Mouse (Mus musculus) liver, embryonic 13.5 days (tissue): ENCODE results near the gene Pappa. TPM values are rescaled to one million over a fixed set of nuclear protein-coding genes. Genes with fewer than 3 reads are reported as not detected.

Experiments used
- ATAC-seq: fragments of 200-750 bp; cut with Nextera tagmentation; 2 replicates; pipeline ENCODE4 v1.8.0; 2017; ENCODE audit warnings: low read depth, mild to moderate bottlenecking, moderate number of reproducible peaks, moderate library complexity
- DNase-seq: peaks from one replicate; pipeline ENCODE4 v3.0.0; 2022
- H3K27ac ChIP-seq: fragments of 300-500 bp; sonication (generic); 2 replicates; pipeline ENCODE4 v1.5.1; 2015; ENCODE audit warnings: moderate library complexity, mild to moderate bottlenecking, inconsistent platforms
- H3K27me3 ChIP-seq: fragments of 300-500 bp; sonication (generic); 2 replicates; pipeline ENCODE4 v1.6.1; 2015; ENCODE audit warnings: mild to moderate bottlenecking, inconsistent platforms
- H3K36me3 ChIP-seq: fragments of 300-500 bp; sonication (generic); 2 replicates; pipeline ENCODE4 v1.6.1; 2015; ENCODE audit warnings: mild to moderate bottlenecking, inconsistent platforms
- H3K4me1 ChIP-seq: fragments of 300-500 bp; sonication (generic); replicated peaks from 2 replicates; pipeline ENCODE4 v1.6.1; 2015; ENCODE audit warnings: inconsistent platforms
- H3K4me2 ChIP-seq: fragments of 300-500 bp; sonication (generic); 2 replicates; pipeline ENCODE4 v1.6.1; 2015; ENCODE audit warnings: inconsistent platforms, mild to moderate bottlenecking, moderate library complexity
- H3K4me3 ChIP-seq: fragments of 300-500 bp; sonication (generic); replicated peaks from 2 replicates; pipeline ENCODE4 v1.5.1; 2015; ENCODE audit warnings: mild to moderate bottlenecking, inconsistent platforms
- H3K9ac ChIP-seq: fragments of 300-500 bp; sonication (generic); 2 replicates; pipeline ENCODE4 v1.6.1; 2015; ENCODE audit warnings: mild to moderate bottlenecking, inconsistent platforms
- H3K9me3 ChIP-seq: fragments of 300-500 bp; sonication (generic); replicated peaks from 2 replicates; pipeline ENCODE4 v1.6.1; 2016; ENCODE audit warnings: inconsistent platforms
- WGBS: fragments of 180-500 bp; shearing (Covaris S2); methylation state at CpG from one replicate; pipeline ENCODE4 v1.1.7; 2015; ENCODE audit not compliant: insufficient replicate concordance; 5-methylcytosine and 5-hydroxymethylcytosine counted together
- polyA plus RNA-seq: library from polyadenylated mRNA; unstranded; fragments of >200 nt; fragmentation: Nextera tagmentation; extraction: Ambion mirVana; gene quantifications from 2 replicates; pipeline ENCODE4 v1.2.1, GENCODE M21; 2015

Gene Pappa
- polyA plus RNA-seq, 1 experiment from 2014 or later: 0.03 TPM

GRCm38 (mm10) chr4:65273299-65273851 is 149.4 kb downstream of the Pappa start:
- DNase-seq (no peak), ATAC-seq (no peak)
- Histone ChIP-seq H3K4me2 (no peak overlapping the region), H3K36me3 (no peaks in the 10 kb centered on the region), H3K4me1 (no peaks in the 10 kb centered on the region), H3K4me3 (no peak overlapping the region), H3K9ac (no peak overlapping the region), H3K27me3 (no peaks in the 10 kb centered on the region), H3K9me3 (no peaks in the 10 kb centered on the region), H3K27ac (no peak overlapping the region)
- 69% methylated on average over 1 of the region's 1 CpGs for WGBS

DNA sequence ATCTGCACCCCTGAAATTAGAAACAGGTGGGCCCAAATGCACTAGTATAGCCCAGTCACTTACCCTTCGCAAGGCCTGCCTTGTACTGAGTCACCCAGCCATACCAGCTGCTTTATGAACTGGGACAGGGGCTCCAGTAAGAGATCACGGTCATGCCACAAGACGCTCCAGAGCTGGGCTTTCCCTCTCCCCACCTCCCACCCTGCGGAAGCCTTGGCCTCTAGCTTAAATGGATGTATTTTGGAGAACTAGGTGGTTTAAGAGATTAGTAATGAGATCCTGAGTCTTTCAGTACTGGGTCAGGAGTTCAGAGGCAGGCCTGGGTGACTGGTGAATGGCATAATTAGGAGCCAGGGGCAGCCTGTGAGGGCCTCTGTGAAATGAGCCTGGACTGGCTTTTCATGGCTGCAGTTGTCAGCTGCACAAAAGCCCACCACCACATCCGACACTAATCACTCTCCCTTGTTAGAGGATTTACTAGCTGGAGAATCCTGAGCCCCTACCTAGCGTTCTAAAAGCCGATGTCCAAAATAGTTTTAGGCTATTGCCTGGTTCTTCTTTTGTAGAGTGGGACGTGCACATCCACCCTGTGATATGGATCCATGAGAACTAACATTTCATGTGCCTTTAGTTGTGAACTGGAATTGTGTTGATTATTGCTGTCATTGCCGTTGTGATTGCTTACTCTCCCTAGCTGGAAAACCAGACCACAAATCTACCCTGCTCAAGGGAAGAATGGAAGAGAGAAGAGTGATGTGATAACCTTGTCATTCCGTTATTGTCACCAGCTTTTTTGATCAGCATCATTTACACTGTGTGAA is 154.7 kb downstream of the Pappa start:
- no peaks in the 10 kb centered on the region for H3K27me3 ChIP-seq
- H3K4me1 ChIP-seq: peaks cover 24% of the 10 kb centered on the region
- no peak overlapping the region for H3K9ac ChIP-seq
- no peaks in the 10 kb centered on the region for H3K36me3 ChIP-seq
- no peak for ATAC-seq
- no peak for DNase-seq
- H3K27ac ChIP-seq: no peak overlapping the region
- no peak overlapping the region for H3K4me3 ChIP-seq
- H3K4me2 ChIP-seq: no peak overlapping the region
- H3K9me3 ChIP-seq: no peaks in the 10 kb centered on the region
- 69% methylated on average over 10 of the region's 10 CpGs for WGBS

DNA sequence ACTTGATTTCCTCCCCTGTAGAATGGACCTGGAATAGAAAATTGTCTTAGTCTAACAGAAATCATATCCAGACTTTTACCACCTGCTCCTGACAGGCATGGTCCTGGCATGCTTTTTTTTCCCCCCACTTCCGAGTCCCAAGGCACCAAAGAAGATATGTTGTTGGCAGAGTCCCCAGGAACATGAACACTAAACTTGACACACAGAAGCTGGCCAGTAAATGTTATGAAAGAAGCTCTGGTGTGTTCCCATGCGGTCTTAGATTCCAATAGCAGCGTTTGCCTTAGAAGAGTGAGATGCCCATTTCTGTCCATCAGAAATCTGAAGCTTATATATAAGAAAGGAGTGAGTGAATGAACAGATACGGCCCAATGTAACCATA is 155.3 kb downstream of the Pappa start:
- H3K9ac ChIP-seq: no peak overlapping the region
- H3K27ac ChIP-seq: no peak overlapping the region
- no peak for ATAC-seq
- H3K4me2 ChIP-seq: no peak overlapping the region
- no peak for DNase-seq
- no peaks in the 10 kb centered on the region for H3K9me3 ChIP-seq
- peaks cover 30% of the 10 kb centered on the region for H3K4me1 ChIP-seq
- 67% methylated on average over 4 of the region's 4 CpGs for WGBS
- H3K27me3 ChIP-seq: no peaks in the 10 kb centered on the region
- no peak overlapping the region for H3K4me3 ChIP-seq
- no peaks in the 10 kb centered on the region for H3K36me3 ChIP-seq

GRCm38 (mm10) chr4:65279979-65280677 is 156.2 kb downstream of the Pappa start:
- 0 out of 2 replicates have a peak overlapping the region, but pooled peaks have one; percentile 13 for H3K4me2 ChIP-seq
- ATAC-seq: peak; percentile 84
- H3K27me3 ChIP-seq: no peaks in the 10 kb centered on the region
- H3K4me1 ChIP-seq: peaks cover 34% of the 10 kb centered on the region
- no peaks in the 10 kb centered on the region for H3K36me3 ChIP-seq
- H3K9me3 ChIP-seq: no peaks in the 10 kb centered on the region
- DNase-seq: peak; percentile 24
- WGBS: 3% methylated on average over 7 of the region's 7 CpGs
- H3K27ac ChIP-seq: no peak overlapping the region
- H3K9ac ChIP-seq: no peak overlapping the region
- H3K4me3 ChIP-seq: no peak overlapping the region

GRCm38 (mm10) chr4:65280888-65281287 is 156.9 kb downstream of the Pappa start:
- Histone ChIP-seq H3K4me1 (peaks cover 36% of the 10 kb centered on the region), H3K4me3 (no peak overlapping the region), H3K27ac (no peak overlapping the region), H3K9ac (no peak overlapping the region), H3K9me3 (no peaks in the 10 kb centered on the region), H3K4me2 (no peak overlapping the region), H3K36me3 (no peaks in the 10 kb centered on the region), H3K27me3 (no peaks in the 10 kb centered on the region)
- ATAC-seq (no peak), DNase-seq (no peak)

GRCm38 (mm10) chr4:65283611-65284010 is 159.6 kb downstream of the Pappa start:
- DNase-seq (peak; percentile 8), ATAC-seq (peak; percentile 80)
- H3K4me1 ChIP-seq: peaks cover 36% of the 10 kb centered on the region
- no peak overlapping the region for H3K9ac ChIP-seq
- WGBS: 34% methylated on average over 2 of the region's 2 CpGs
- H3K4me2 ChIP-seq: no peak overlapping the region
- no peaks in the 10 kb centered on the region for H3K9me3 ChIP-seq
- no peaks in the 10 kb centered on the region for H3K27me3 ChIP-seq
- H3K27ac ChIP-seq: no peak overlapping the region
- H3K36me3 ChIP-seq: no peaks in the 10 kb centered on the region
- H3K4me3 ChIP-seq: no peak overlapping the region

DNA sequence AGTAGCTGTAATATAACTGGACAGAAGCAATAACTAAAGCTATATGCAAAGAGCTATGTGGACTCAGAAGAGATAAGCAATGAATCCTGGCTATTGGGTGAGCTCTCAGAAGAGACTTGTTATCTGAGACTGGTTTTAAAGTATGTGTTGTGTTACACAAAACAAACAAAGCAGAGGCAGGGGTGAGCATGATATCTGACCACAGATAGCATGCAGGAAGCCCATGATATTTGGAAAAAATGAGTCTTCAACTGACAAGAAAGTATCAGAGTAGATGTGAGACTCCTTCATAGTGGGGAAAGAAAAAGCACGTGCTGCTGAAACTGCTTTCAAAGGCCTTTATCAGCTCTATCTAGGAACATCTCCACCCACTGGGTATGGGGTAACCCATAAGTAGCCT is 161.2 kb downstream of the Pappa start:
- DNase-seq: no peak
- WGBS: 6% methylated on average over 1 of the region's 1 CpGs

GRCm38 (mm10) chr4:65289247-65289646 is 165.3 kb downstream of the Pappa start:
- no peak overlapping the region for H3K4me3 ChIP-seq
- H3K4me2 ChIP-seq: no peak overlapping the region
- no peak overlapping the region for H3K9ac ChIP-seq
- no peaks in the 10 kb centered on the region for H3K9me3 ChIP-seq
- no peaks in the 10 kb centered on the region for H3K36me3 ChIP-seq
- no peak for ATAC-seq
- no peaks in the 10 kb centered on the region for H3K27me3 ChIP-seq
- no peak for DNase-seq
- no peak overlapping the region for H3K27ac ChIP-seq
- H3K4me1 ChIP-seq: peaks cover 7% of the 10 kb centered on the region
- WGBS: 58% methylated on average over 3 of the region's 3 CpGs

More for the DNA sequence above, 161.2 kb downstream of the Pappa start:
- Histone ChIP-seq H3K27ac (no peak overlapping the region), H3K36me3 (no peaks in the 10 kb centered on the region), H3K4me3 (no peak overlapping the region), H3K9ac (no peak overlapping the region), H3K27me3 (no peaks in the 10 kb centered on the region), H3K4me1 (peaks cover 29% of the 10 kb centered on the region), H3K9me3 (no peaks in the 10 kb centered on the region), H3K4me2 (no peak overlapping the region)
- ATAC-seq: peak; percentile 57

DNA sequence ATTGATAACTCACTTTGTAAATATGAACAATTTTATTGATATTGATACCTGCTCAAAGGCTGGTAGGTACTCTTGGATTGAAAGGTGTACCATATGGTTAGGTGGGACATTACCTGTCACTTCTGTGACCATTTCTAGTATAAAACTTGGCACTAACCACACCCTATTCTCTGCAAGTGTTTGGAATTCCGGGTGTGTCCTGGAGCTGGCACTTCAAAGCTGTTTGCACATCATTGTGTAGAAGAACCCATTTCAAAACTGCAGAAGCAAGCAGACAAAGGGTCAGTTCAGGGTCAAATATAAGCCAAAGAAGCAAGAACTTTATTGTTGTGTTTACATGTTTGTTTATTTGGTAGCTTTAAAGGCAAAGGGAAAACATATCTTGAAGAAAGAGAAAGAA is 171.8 kb downstream of the Pappa start:
- H3K4me1 ChIP-seq: peaks cover 3% of the 10 kb centered on the region; the same call in 1 of the 2 replicates
- WGBS: 52% methylated on average over 1 of the region's 1 CpGs
- no peak overlapping the region for H3K4me2 ChIP-seq
- H3K27me3 ChIP-seq: no peaks in the 10 kb centered on the region
- no peak for ATAC-seq
- H3K36me3 ChIP-seq: no peaks in the 10 kb centered on the region
- no peak for DNase-seq
- H3K4me3 ChIP-seq: no peak overlapping the region
- no peak overlapping the region for H3K9ac ChIP-seq
- H3K27ac ChIP-seq: no peak overlapping the region
- H3K9me3 ChIP-seq: no peaks in the 10 kb centered on the region

GRCm38 (mm10) chr4:65296356-65296967 is 172.5 kb downstream of the Pappa start:
- H3K27ac ChIP-seq: no peak overlapping the region
- no peak overlapping the region for H3K9ac ChIP-seq
- H3K27me3 ChIP-seq: no peaks in the 10 kb centered on the region
- no peaks in the 10 kb centered on the region for H3K36me3 ChIP-seq
- H3K4me2 ChIP-seq: no peak overlapping the region
- DNase-seq (no peak), ATAC-seq (no peak)
- no peaks in the 10 kb centered on the region for H3K9me3 ChIP-seq
- peaks cover 3% of the 10 kb centered on the region; the same call in 1 of the 2 replicates for H3K4me1 ChIP-seq
- WGBS: 62% methylated on average over 7 of the region's 7 CpGs
- H3K4me3 ChIP-seq: no peak overlapping the region

DNA sequence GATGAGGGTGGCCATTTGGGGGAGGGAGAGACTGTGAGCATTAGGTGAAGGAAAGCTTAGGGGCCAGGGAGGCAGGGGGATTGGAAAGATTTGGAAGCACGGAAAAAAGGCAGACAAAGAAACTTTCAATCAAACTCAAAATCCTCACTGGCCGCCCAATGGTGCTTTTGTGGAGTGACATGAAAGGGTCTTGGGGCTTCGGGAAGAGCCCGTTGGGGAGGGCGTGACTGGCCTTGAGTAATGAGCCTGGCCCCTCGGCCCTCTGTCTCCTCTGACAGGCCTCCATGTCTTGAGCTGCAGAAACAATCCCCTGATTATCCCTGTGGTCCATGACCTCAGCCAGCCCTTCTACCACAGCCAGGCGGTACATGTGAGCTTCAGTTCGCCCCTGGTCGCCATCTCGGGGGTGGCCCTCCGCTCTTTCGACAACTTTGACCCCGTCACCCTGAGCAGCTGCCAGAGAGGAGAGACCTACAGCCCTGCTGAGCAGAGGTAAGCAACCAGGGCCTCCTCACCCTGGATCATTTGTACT is 173.1 kb downstream of the Pappa start:
- H3K27ac ChIP-seq: no peak overlapping the region
- 66% methylated on average over 13 of the region's 13 CpGs for WGBS
- H3K4me3 ChIP-seq: no peak overlapping the region
- no peaks in the 10 kb centered on the region for H3K36me3 ChIP-seq
- no peaks in the 10 kb centered on the region for H3K27me3 ChIP-seq
- H3K9me3 ChIP-seq: no peaks in the 10 kb centered on the region
- H3K4me2 ChIP-seq: no peak overlapping the region
- DNase-seq: no peak
- peaks cover 3% of the 10 kb centered on the region; the same call in 1 of the 2 replicates for H3K4me1 ChIP-seq
- no peak overlapping the region for H3K9ac ChIP-seq
- ATAC-seq: no peak
